Mouse (Mus musculus) frontal cortex, postnatal 10 days (tissue): ENCODE results near the gene Nt5c.
A peak's percentile ranks its signal among the peaks of the same experiment; 100 is the strongest.
"Not testable (repeated sequence)": the region's sequence is repeated elsewhere in the genome, so short reads cannot be mapped to it uniquely, and the experiment has no call there.

ENCODE experiments used
- DNase-seq, 2 experiments: peaks; one replicate each; pipeline ENCODE4 v3.0.0; 2022; ENCODE audit warnings: low spot score in 2 of 2, mixed read lengths in 1 of 2

Gene Nt5c

GRCm38 (mm10) chr11:115510507-115510888, 18.8 kb upstream of the Nt5c start:
- DNase-seq, result no peak

GRCm38 (mm10) chr11:115509773-115510506, 18.3 kb upstream of the Nt5c start:
- no peak for DNase-seq

- no peak for DNase-seq
These were observed 16.4 kb upstream of the Nt5c start for GRCm38 (mm10) chr11:115508061-115508460.

GRCm38 (mm10) chr11:115506586-115506985, 14.9 kb upstream of the Nt5c start:
- DNase-seq, result no peak

GRCm38 (mm10) chr11:115502636-115503035, 11.0 kb upstream of the Nt5c start:
- no peak for DNase-seq

GRCm38 (mm10) chr11:115496559-115496958, 4.9 kb upstream of the Nt5c start:
- DNase-seq, result not testable (repeated sequence)

- no peak for DNase-seq
These were observed 725 bp upstream of the Nt5c start for GRCm38 (mm10) chr11:115492387-115492786.

GRCm38 (mm10) chr11:115490441-115491355, 964 bp downstream of the Nt5c start:
- no peak for DNase-seq

- DNase-seq, result no peak
These were observed 3.0 kb downstream of the Nt5c start for GRCm38 (mm10) chr11:115488551-115489104.

GRCm38 (mm10) chr11:115485155-115485554, 6.5 kb downstream of the Nt5c start:
- no peak for DNase-seq

- DNase-seq, result peak in 1 of 2 experiments; percentile 77
These were observed 7.9 kb downstream of the Nt5c start for GRCm38 (mm10) chr11:115483726-115484125.

- DNase-seq, result no peak
These were observed 8.4 kb downstream of the Nt5c start for GRCm38 (mm10) chr11:115483278-115483677.

- DNase-seq, result no peak
These were observed 10.0 kb downstream of the Nt5c start for GRCm38 (mm10) chr11:115481553-115482259.

GRCm38 (mm10) chr11:115478296-115478938, 13.2 kb downstream of the Nt5c start:
- no peak for DNase-seq

GRCm38 (mm10) chr11:115477388-115477787, 14.3 kb downstream of the Nt5c start:
- DNase-seq, result not testable (repeated sequence)

- DNase-seq, result not testable (repeated sequence)
These were observed 15.0 kb downstream of the Nt5c start for GRCm38 (mm10) chr11:115476630-115477029.

- no peak for DNase-seq
These were observed 15.9 kb downstream of the Nt5c start for GRCm38 (mm10) chr11:115475758-115476237.

GRCm38 (mm10) chr11:115475025-115475757, 16.5 kb downstream of the Nt5c start, which contains the start of gene Armc7:
Gene Armc7 (plus strand): TSS chr11:115475667.
- DNase-seq, result peak; percentile 91 to 94

GRCm38 (mm10) chr11:115473626-115474275, 17.9 kb downstream of the Nt5c start:
- peak; percentile 89 to 91 for DNase-seq

- no peak for DNase-seq
These were observed 19.5 kb downstream of the Nt5c start for GRCm38 (mm10) chr11:115472183-115472582.
